Mouse (Mus musculus) hindbrain, embryonic 11.5 days (tissue): ENCODE data around the gene Ces2f. TPM values are rescaled to one million over a fixed set of nuclear protein-coding genes. Genes with fewer than 3 reads are reported as not detected.
"Not testable (repeated sequence)": the region's sequence is repeated elsewhere in the genome, so short reads cannot be mapped to it uniquely, and the experiment has no call there.

Experiments
- ATAC-seq: fragments of 200-750 bp; cut with Nextera tagmentation; 2 replicates; pipeline ENCODE4 v1.8.0; 2017; ENCODE audit warnings: mild to moderate bottlenecking, moderate TSS enrichment, moderate library complexity; ENCODE audit not compliant: low FRiP score
- DNase-seq: peaks from one replicate; pipeline ENCODE4 v3.0.0-alpha.2; 2015; ENCODE audit warnings: low spot score
- H3K27ac ChIP-seq: fragments of 300-500 bp; sonication (generic); 2 replicates; pipeline ENCODE4 v1.5.1; 2014; ENCODE audit warnings: mild to moderate bottlenecking, low read depth, low read length
- H3K27me3 ChIP-seq: fragments of 300-500 bp; sonication (generic); 2 replicates; pipeline ENCODE4 v1.6.1; 2014; ENCODE audit warnings: mild to moderate bottlenecking, low read length, moderate library complexity, mixed read lengths; ENCODE audit not compliant: control insufficient read depth, insufficient read depth
- H3K36me3 ChIP-seq: fragments of 300-500 bp; sonication (generic); 2 replicates; pipeline ENCODE4 v1.6.1; 2014; ENCODE audit warnings: mild to moderate bottlenecking, low read length, moderate library complexity, mixed read lengths; ENCODE audit not compliant: control insufficient read depth, insufficient read depth
- H3K4me1 ChIP-seq: fragments of 300-500 bp; sonication (generic); replicated peaks from 2 replicates; pipeline ENCODE4 v1.6.1; 2014; ENCODE audit warnings: low read length, mixed read lengths; ENCODE audit not compliant: control insufficient read depth, insufficient read depth
- H3K4me2 ChIP-seq: fragments of 300-500 bp; sonication (generic); replicated peaks from 2 replicates; pipeline ENCODE4 v1.6.1; 2014; ENCODE audit warnings: mild to moderate bottlenecking, low read depth, low read length
- H3K4me3 ChIP-seq: fragments of 300-500 bp; sonication (generic); 2 replicates; pipeline ENCODE4 v1.5.1; 2014; ENCODE audit warnings: low read depth, low read length
- H3K9ac ChIP-seq: fragments of 300-500 bp; sonication (generic); 2 replicates; pipeline ENCODE4 v1.6.1; 2014; ENCODE audit warnings: low read depth, low read length
- H3K9me3 ChIP-seq: fragments of 300-500 bp; sonication (generic); 2 replicates; pipeline ENCODE4 v1.6.1; 2016; ENCODE audit warnings: low read length; ENCODE audit not compliant: control insufficient read depth
- WGBS: fragments of 180-500 bp; shearing (Covaris S2); extraction: QIAGEN DNeasy Blood & Tissue Kit; methylation state at CpG from one replicate; pipeline ENCODE4 v1.1.7; 2014; 5-methylcytosine and 5-hydroxymethylcytosine counted together
- polyA plus RNA-seq: library from polyadenylated mRNA; unstranded; fragments of >200 nt; fragmentation: Nextera tagmentation; extraction: Ambion mirVana; gene quantifications from 2 replicates; pipeline ENCODE4 v1.2.1, GENCODE M21; 2014

Gene Ces2f
- not detected in 2 replicates for polyA plus RNA-seq

GRCm38 (mm10) chr8:104947056-104947455, at the start of gene Ces2f:
Gene Ces2f, plus strand, starts transcription at chr8:104947356.
- Histone ChIP-seq H3K4me1 (no peaks in the 10 kb centered on the region), H3K4me2 (no peak within 1 kb of the TSS), H3K9ac (no peak within 1 kb of the TSS), H3K27me3 (no peaks in the 10 kb centered on the region), H3K9me3 (no peaks in the 10 kb centered on the region), H3K4me3 (no peak within 1 kb of the TSS), H3K27ac (no peak within 1 kb of the TSS), H3K36me3 (no peaks in the 10 kb centered on the region)
- ATAC-seq (no peak), DNase-seq (no peak)
- 84% methylated on average over 4 of the region's 4 CpGs for WGBS

- H3K27ac ChIP-seq, result no peak overlapping the region
- no peak overlapping the region for H3K9ac ChIP-seq
- H3K4me3 ChIP-seq, result no peak overlapping the region
- ATAC-seq (no peak), DNase-seq (no peak)
- H3K9me3 ChIP-seq, result no peaks in the 10 kb centered on the region
- no peaks in the 10 kb centered on the region for H3K27me3 ChIP-seq
- 89% methylated on average over 2 of the region's 2 CpGs for WGBS
- no peak overlapping the region for H3K4me2 ChIP-seq
- H3K36me3 ChIP-seq, result no peaks in the 10 kb centered on the region
- H3K4me1 ChIP-seq, result no peaks in the 10 kb centered on the region
Measured at GRCm38 (mm10) chr8:104901746-104902145, 45.4 kb upstream of the Ces2f start.

- Histone ChIP-seq H3K9me3 (no peaks in the 10 kb centered on the region), H3K27me3 (no peaks in the 10 kb centered on the region), H3K9ac (no peak overlapping the region), H3K4me2 (no peak overlapping the region), H3K36me3 (no peaks in the 10 kb centered on the region), H3K4me3 (no peak overlapping the region), H3K4me1 (no peaks in the 10 kb centered on the region), H3K27ac (no peak overlapping the region)
- DNase-seq (no peak), ATAC-seq (no peak)
- 68% methylated on average over 1 of the region's 1 CpGs for WGBS
Measured at GRCm38 (mm10) chr8:104907111-104907510, 40.0 kb upstream of the Ces2f start.

- ATAC-seq, H3K9me3 ChIP-seq, H3K27ac ChIP-seq, H3K27me3 ChIP-seq, H3K4me3 ChIP-seq, H3K9ac ChIP-seq, H3K36me3 ChIP-seq, H3K4me1 ChIP-seq, H3K4me2 ChIP-seq, DNase-seq: not testable (repeated sequence)
- WGBS, result 85% methylated on average over 1 of the region's 1 CpGs
Measured at GRCm38 (mm10) chr8:104909021-104909420, 38.1 kb upstream of the Ces2f start.

GRCm38 (mm10) chr8:104909651-104910050, 37.5 kb upstream of the Ces2f start:
- not testable (repeated sequence) for H3K4me1 ChIP-seq, H3K9me3 ChIP-seq, H3K4me2 ChIP-seq, H3K4me3 ChIP-seq, ATAC-seq, H3K9ac ChIP-seq, H3K27ac ChIP-seq, H3K27me3 ChIP-seq, DNase-seq, H3K36me3 ChIP-seq
- WGBS, result 98% methylated on average over 10 of the region's 10 CpGs

GRCm38 (mm10) chr8:104925972-104926596, 21.1 kb upstream of the Ces2f start, which contains the start of gene Ces2e:
Gene Ces2e, plus strand, starts transcription at chr8:104926260.
- no peak for DNase-seq

GRCm38 (mm10) chr8:104927301-104927700, 19.9 kb upstream of the Ces2f start:
- WGBS, result 83% methylated on average over 3 of the region's 3 CpGs

More at GRCm38 (mm10) chr8:104925972-104926596, 21.1 kb upstream of the Ces2f start, which contains the start of gene Ces2e:
- no peak within 1 kb of the TSS for H3K4me3 ChIP-seq
- no peaks in the 10 kb centered on the region for H3K9me3 ChIP-seq
- H3K27me3 ChIP-seq, result no peaks in the 10 kb centered on the region
- WGBS, result 74% methylated on average over 5 of the region's 5 CpGs
- H3K27ac ChIP-seq, result no peak within 1 kb of the TSS
- H3K4me2 ChIP-seq, result no peak within 1 kb of the TSS
- no peak for ATAC-seq
- H3K9ac ChIP-seq, result no peak within 1 kb of the TSS
- no peaks in the 10 kb centered on the region for H3K36me3 ChIP-seq
- H3K4me1 ChIP-seq, result no peaks in the 10 kb centered on the region

GRCm38 (mm10) chr8:104944665-104945064, 2.5 kb upstream of the Ces2f start:
- no peak overlapping the region for H3K4me3 ChIP-seq
- DNase-seq, result no peak
- no peak overlapping the region for H3K4me2 ChIP-seq
- H3K4me1 ChIP-seq, result no peaks in the 10 kb centered on the region
- no peaks in the 10 kb centered on the region for H3K9me3 ChIP-seq
- 81% methylated on average over 2 of the region's 2 CpGs for WGBS
- H3K27ac ChIP-seq, result no peak overlapping the region
- H3K9ac ChIP-seq, result no peak overlapping the region
- H3K36me3 ChIP-seq, result no peaks in the 10 kb centered on the region
- no peaks in the 10 kb centered on the region for H3K27me3 ChIP-seq
- ATAC-seq, result no peak

More at GRCm38 (mm10) chr8:104927301-104927700, 19.9 kb upstream of the Ces2f start:
- no peak overlapping the region for H3K27ac ChIP-seq
- H3K9me3 ChIP-seq, result no peaks in the 10 kb centered on the region
- H3K4me3 ChIP-seq, result no peak overlapping the region
- ATAC-seq, result no peak
- no peaks in the 10 kb centered on the region for H3K4me1 ChIP-seq
- no peaks in the 10 kb centered on the region for H3K36me3 ChIP-seq
- H3K4me2 ChIP-seq, result no peak overlapping the region
- no peaks in the 10 kb centered on the region for H3K27me3 ChIP-seq
- H3K9ac ChIP-seq, result no peak overlapping the region
- DNase-seq, result no peak

GRCm38 (mm10) chr8:104949031-104949430, 1.9 kb downstream of the Ces2f start:
- Histone ChIP-seq H3K27me3 (no peaks in the 10 kb centered on the region), H3K27ac (no peak overlapping the region), H3K4me2 (no peak overlapping the region), H3K9me3 (no peaks in the 10 kb centered on the region), H3K4me1 (no peaks in the 10 kb centered on the region), H3K36me3 (no peaks in the 10 kb centered on the region), H3K9ac (no peak overlapping the region), H3K4me3 (no peak overlapping the region)
- WGBS, result 87% methylated on average over 5 of the region's 5 CpGs
- no peak for ATAC-seq
- DNase-seq, result no peak
